15 mouse cellular contexts compared by ENCODE assay signal in genomic region chr1:43168618-43169017, GRCm38 (mm10). TPM values are rescaled to one million over a fixed set of nuclear protein-coding genes. Genes with fewer than 3 reads are reported as not detected.
DNase-seq lines count a peak whose midpoint lies in the region; ATAC-seq and TF ChIP-seq lines count a peak whose summit lies in the region.
"Had no signal": no experiment of that assay in that cellular context is flagged by ENCODE, and none has a peak within 500 bp of the region (broad histone marks: within the 10 kb centered on the region; RNA-seq: fewer than 3 reads in every experiment).

No protein-coding gene starts in this region.

- TF ChIP-seq EP300 in stomach, postnatal 0 days (optimal IDR thresholded peaks at IDR 0.05): no peak

- no peaks in the 10 kb centered on the region for H3K27me3 ChIP-seq in intestine, embryonic 16.5 days (replicated peaks; ENCODE audit: control insufficient read depth, insufficient read depth, low read length)
- no peaks in the 10 kb centered on the region for H3K27me3 ChIP-seq in intestine, embryonic 15.5 days (replicated peaks)
- no peaks in the 10 kb centered on the region for H3K27me3 ChIP-seq in embryonic facial prominence, embryonic 14.5 days (replicated peaks; ENCODE audit: control insufficient read depth, insufficient read depth, low read length)
- no peaks in the 10 kb centered on the region for H3K27me3 ChIP-seq in stomach, postnatal 0 days (ENCODE audit: control insufficient read depth, insufficient read depth, low read length)
- H3K27me3 ChIP-seq: neural tube, embryonic 15.5 days had no signal

- no peaks in the 10 kb centered on the region for H3K36me3 ChIP-seq in intestine, embryonic 16.5 days (ENCODE audit: control insufficient read depth, insufficient read depth, low read length)
- no peaks in the 10 kb centered on the region for H3K36me3 ChIP-seq in intestine, embryonic 15.5 days
- H3K36me3 ChIP-seq in embryonic facial prominence, embryonic 14.5 days (ENCODE audit: control insufficient read depth, insufficient read depth, low read length): no peaks in the 10 kb centered on the region
- no peaks in the 10 kb centered on the region for H3K36me3 ChIP-seq in stomach, postnatal 0 days (ENCODE audit: control insufficient read depth, insufficient read depth, low read length)
- H3K36me3 ChIP-seq: neural tube, embryonic 15.5 days had no signal

- H3K4me2 ChIP-seq in intestine, embryonic 16.5 days (ENCODE audit: low read depth, low read length): no peak overlapping the region
- no peak overlapping the region for H3K4me2 ChIP-seq in intestine, embryonic 15.5 days (replicated peaks)
- no peak overlapping the region for H3K4me2 ChIP-seq in embryonic facial prominence, embryonic 14.5 days (ENCODE audit: low read depth, low read length)
- no peak overlapping the region for H3K4me2 ChIP-seq in stomach, postnatal 0 days (replicated peaks; ENCODE audit: low read depth)
- H3K4me2 ChIP-seq: neural tube, embryonic 15.5 days had no signal

- H3K4me3 ChIP-seq in intestine, embryonic 16.5 days (ENCODE audit: low read length): no peak overlapping the region
- H3K4me3 ChIP-seq in intestine, embryonic 15.5 days (replicated peaks): no peak overlapping the region
- H3K4me3 ChIP-seq in embryonic facial prominence, embryonic 14.5 days (ENCODE audit: low read depth, low read length): no peak overlapping the region
- no peak overlapping the region for H3K4me3 ChIP-seq in stomach, postnatal 0 days (ENCODE audit: low read depth, low read length)
- H3K4me3 ChIP-seq: neural tube, embryonic 15.5 days had no signal

- DNase-seq in urinary bladder, postnatal 14 days (ENCODE audit: low spot score): peak; percentile 32
- DNase-seq in urinary bladder, postnatal 25 days (ENCODE audit: low spot score): no peak
- no peak for DNase-seq in embryonic facial prominence, embryonic 14.5 days (ENCODE audit: low spot score)
- peak; percentile 57 for DNase-seq in stomach, postnatal 0 days (ENCODE audit: low spot score)
- DNase-seq in ovary, adult 18-20 months (ENCODE audit: low spot score): no peak
- DNase-seq in cerebellum, adult 11-12 months: no peak
- DNase-seq: cerebellum, adult 18-20 months; gastrocnemius, postnatal 36 days; liver, postnatal 0 days had no signal

- no peak for TF ChIP-seq CTCF in stomach, postnatal 0 days (IDR thresholded peaks at IDR 0.05; ENCODE audit: low read depth)

- no peak overlapping the region for H3K27ac ChIP-seq in intestine, embryonic 16.5 days (ENCODE audit: low read length)
- H3K27ac ChIP-seq in intestine, embryonic 15.5 days: no peak overlapping the region
- H3K27ac ChIP-seq in embryonic facial prominence, embryonic 14.5 days (replicated peaks; ENCODE audit: low read depth, low read length): peak overlapping the region; percentile 46; the same call in 1 of the 2 replicates
- H3K27ac ChIP-seq in stomach, postnatal 0 days (replicated peaks): peak overlapping the region; percentile 37; the same call in 1 of the 2 replicates
- H3K27ac ChIP-seq: macrophage; neural tube, embryonic 15.5 days had no signal

- 74% methylated on average over 7 of the region's 7 CpGs for WGBS in intestine, embryonic 16.5 days
- WGBS in intestine, embryonic 15.5 days: 72% methylated on average over 7 of the region's 7 CpGs
- WGBS in embryonic facial prominence, embryonic 14.5 days: 85% methylated on average over 7 of the region's 7 CpGs
- 69% methylated on average over 7 of the region's 7 CpGs for WGBS in stomach, postnatal 0 days

- H3K4me1 ChIP-seq in intestine, embryonic 16.5 days (ENCODE audit: control insufficient read depth, insufficient read depth, low read length): peaks cover 25% of the 10 kb centered on the region
- H3K4me1 ChIP-seq in intestine, embryonic 15.5 days (replicated peaks): peaks cover 17% of the 10 kb centered on the region
- peaks cover 10% of the 10 kb centered on the region for H3K4me1 ChIP-seq in embryonic facial prominence, embryonic 14.5 days (ENCODE audit: control insufficient read depth, insufficient read depth, low read length)
- H3K4me1 ChIP-seq in stomach, postnatal 0 days (replicated peaks; ENCODE audit: control insufficient read depth, insufficient read depth): 0 out of 2 replicates have a peak, but pooled peaks cover 2% of the 10 kb centered on the region

- no peaks in the 10 kb centered on the region for H3K9me3 ChIP-seq in intestine, embryonic 16.5 days (ENCODE audit: control insufficient read depth, low read length)
- no peaks in the 10 kb centered on the region for H3K9me3 ChIP-seq in intestine, embryonic 15.5 days
- no peaks in the 10 kb centered on the region for H3K9me3 ChIP-seq in embryonic facial prominence, embryonic 14.5 days (ENCODE audit: control insufficient read depth, low read length)
- H3K9me3 ChIP-seq in stomach, postnatal 0 days (ENCODE audit: control insufficient read depth, low read length): no peaks in the 10 kb centered on the region
- H3K9me3 ChIP-seq: neural tube, embryonic 15.5 days had no signal

- H3K9ac ChIP-seq in intestine, embryonic 16.5 days (ENCODE audit: low read depth, low read length): no peak overlapping the region
- H3K9ac ChIP-seq in intestine, embryonic 15.5 days: no peak overlapping the region
- H3K9ac ChIP-seq in embryonic facial prominence, embryonic 14.5 days (ENCODE audit: low read depth, low read length): no peak overlapping the region
- H3K9ac ChIP-seq in stomach, postnatal 0 days (ENCODE audit: low read length): no peak overlapping the region
- H3K9ac ChIP-seq: liver, postnatal 0 days; neural tube, embryonic 15.5 days had no signal

- 0 out of 2 replicates have a peak, but pooled peaks have one; percentile 14 for ATAC-seq in intestine, embryonic 16.5 days
- ATAC-seq in intestine, embryonic 15.5 days: no peak; the same call in 1 of the 2 replicates
- no peak for ATAC-seq in embryonic facial prominence, embryonic 14.5 days (ENCODE audit: low read depth)
- ATAC-seq in stomach, postnatal 0 days (ENCODE audit: low FRiP score, low TSS enrichment): peak; percentile 67
- ATAC-seq: forebrain, embryonic 14.5 days; hindbrain, embryonic 16.5 days; liver, postnatal 0 days had no signal

RNA-seq across cellular contexts. Expression of gene Fhl2, which starts 28.2 kb away (rescaled TPM):
- polyA plus RNA-seq in intestine, embryonic 16.5 days (2015; fragmentation: Nextera tagmentation; extraction: Ambion mirVana): 51.2 and 58.4 TPM in 2 replicates
- polyA plus RNA-seq in intestine, embryonic 15.5 days (2015; fragmentation: Nextera tagmentation; extraction: Ambion mirVana): 54.5 and 58.0 TPM in 2 replicates
- polyA plus RNA-seq in embryonic facial prominence, embryonic 14.5 days (2014; fragmentation: Nextera tagmentation; extraction: Ambion mirVana): 24.3 and 29.7 TPM in 2 replicates
- 124 and 126 TPM in 2 replicates for polyA plus RNA-seq in stomach, postnatal 0 days (2015; fragmentation: Nextera tagmentation; extraction: Ambion mirVana)
- polyA plus RNA-seq: macrophage had no signal

Comparison
In these comparisons a context has a peak if more than half of its experiments do, and no peak if none do; other contexts are left out.
1. ATAC-seq: peak in intestine, embryonic 16.5 days (single experiment) and stomach, postnatal 0 days (single experiment); none in intestine, embryonic 15.5 days (single experiment) and embryonic facial prominence, embryonic 14.5 days (single experiment).
2. DNase-seq: peak in urinary bladder, postnatal 14 days (single experiment) and stomach, postnatal 0 days (single experiment); none in urinary bladder, postnatal 25 days (single experiment), embryonic facial prominence, embryonic 14.5 days (single experiment), ovary, adult 18-20 months (single experiment) and cerebellum, adult 11-12 months (single experiment).
3. H3K27ac ChIP-seq: peak in embryonic facial prominence, embryonic 14.5 days (single experiment) and stomach, postnatal 0 days (single experiment); none in intestine, embryonic 16.5 days (single experiment) and intestine, embryonic 15.5 days (single experiment).